Mouse (Mus musculus) thymus, adult 2 months (tissue): Measurements from ENCODE around the gene Cdk11b.

ENCODE experiments used
- CTCF ChIP-seq: fragments of 200-500 bp; IDR thresholded peaks from 2 replicates; pipeline ENCODE4 v1.5.1; 2012; ENCODE audit warnings: mild to moderate bottlenecking, control low read depth, low read length, moderate library complexity, borderline replicate concordance; ENCODE audit not compliant: control insufficient read depth, poor library complexity, insufficient read depth; ENCODE audit errors: extremely low read depth
- POLR2A ChIP-seq: fragments of 200-500 bp; IDR thresholded peaks from 2 replicates; pipeline ENCODE4 v1.6.1; 2012; ENCODE audit warnings: mild to moderate bottlenecking, low read length, control low read depth, moderate library complexity; ENCODE audit not compliant: control insufficient read depth, poor library complexity, insufficient read depth; ENCODE audit errors: extremely low read depth

- no peak for TF ChIP-seq POLR2A
- no peak for TF ChIP-seq CTCF
Measured at GRCm38 (mm10) chr4:155635766-155636499, 11.3 kb downstream of the Cdk11b start.
